Mouse (Mus musculus): ENCODE measurements around the gene Tlr2. TPM values are rescaled to one million over a fixed set of nuclear protein-coding genes. Genes with fewer than 3 reads are reported as not detected.

The Tlr2 gene
- polyA plus RNA-seq (2014; fragmentation: Illumina TruSeq; extraction: RNeasy Lipid Tissue Mini Kit (QIAGEN cat#74804); ENCODE audit: insufficient read depth, low read depth, low replicate concordance) = 10.3 TPM

GRCm38 (mm10) chr3:83841095-83841850 is at the start of gene Tlr2:
Gene Tlr2, minus strand, starts transcription at chr3:83841767.

Other genes starting within 250 kb of the Tlr2 start
- 6.4 TPM for gene Sfrp2, start 75.4 kb downstream of the Tlr2 start, polyA plus RNA-seq (2014; fragmentation: Illumina TruSeq; extraction: RNeasy Lipid Tissue Mini Kit (QIAGEN cat#74804); ENCODE audit: insufficient read depth, low read depth, low replicate concordance)
- 13.2 TPM for gene Tmem131l, start 198.4 kb upstream of the Tlr2 start, polyA plus RNA-seq (2014; fragmentation: Illumina TruSeq; extraction: RNeasy Lipid Tissue Mini Kit (QIAGEN cat#74804); ENCODE audit: insufficient read depth, low read depth, low replicate concordance)